Mouse (Mus musculus) inflammation-experienced regulatory T-cells, adult 6 months (primary cell): Measurements from ENCODE around the gene Epor. TPM values are rescaled to one million over a fixed set of nuclear protein-coding genes. Genes with fewer than 3 reads are reported as not detected.

Experiments
- ATAC-seq: one replicate; pipeline ENCODE4 v1.8.0; 2017
- polyA plus RNA-seq, 3 experiments: library from polyadenylated mRNA; unstranded; fragments of 100-300 nt; shearing (Covaris generic); gene quantifications; one replicate each; pipeline ENCODE4 v1.2.1; 2017

Gene Epor
- polyA plus RNA-seq: under 1 TPM in 2 of 3 experiments, not detected in 1; 0.31 to 0.38 TPM

DNA sequence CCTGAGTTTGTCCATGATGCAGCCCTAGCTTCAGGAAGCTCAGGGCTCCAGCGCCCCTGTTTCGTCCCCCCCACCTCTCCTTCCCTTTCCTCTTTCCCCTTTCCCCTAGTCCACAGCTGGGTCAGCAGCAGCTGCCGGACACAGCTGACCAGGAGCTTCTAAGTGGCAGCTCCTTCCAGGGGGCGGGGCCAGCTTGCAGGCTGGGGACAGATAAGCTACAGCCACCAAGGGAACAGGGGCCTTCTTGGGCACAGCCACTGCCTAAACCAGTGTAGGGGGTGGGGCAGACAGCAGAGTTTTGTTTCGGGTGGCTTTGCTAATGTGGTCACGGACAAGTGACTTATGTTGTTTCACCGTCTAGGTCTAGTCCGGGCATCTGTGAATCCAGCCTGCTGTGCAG is at the start of gene Epor:
Epor (minus strand) TSS at position 90 of the 400 bp plus-strand sequence.
- no peak for ATAC-seq

DNA sequence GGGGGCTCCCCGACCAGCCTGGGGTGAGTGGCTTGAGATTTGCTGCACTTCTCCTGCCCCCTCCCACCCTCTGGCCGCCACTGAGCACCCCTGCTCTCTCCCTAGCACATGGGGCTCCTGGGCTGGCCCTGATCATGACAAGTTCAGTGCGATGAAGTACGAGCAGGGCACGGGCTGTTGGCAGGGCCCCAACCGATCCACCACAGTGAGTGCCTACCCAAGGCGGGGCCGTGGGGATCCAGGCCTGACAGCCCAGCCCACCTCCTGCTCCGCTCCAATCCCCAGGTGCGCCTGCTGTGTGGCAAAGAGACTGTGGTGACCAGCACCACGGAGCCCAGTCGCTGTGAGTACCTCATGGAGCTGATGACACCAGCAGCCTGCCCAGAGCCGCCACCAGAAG is 49.4 kb upstream of the Epor start:
- no peak for ATAC-seq

DNA sequence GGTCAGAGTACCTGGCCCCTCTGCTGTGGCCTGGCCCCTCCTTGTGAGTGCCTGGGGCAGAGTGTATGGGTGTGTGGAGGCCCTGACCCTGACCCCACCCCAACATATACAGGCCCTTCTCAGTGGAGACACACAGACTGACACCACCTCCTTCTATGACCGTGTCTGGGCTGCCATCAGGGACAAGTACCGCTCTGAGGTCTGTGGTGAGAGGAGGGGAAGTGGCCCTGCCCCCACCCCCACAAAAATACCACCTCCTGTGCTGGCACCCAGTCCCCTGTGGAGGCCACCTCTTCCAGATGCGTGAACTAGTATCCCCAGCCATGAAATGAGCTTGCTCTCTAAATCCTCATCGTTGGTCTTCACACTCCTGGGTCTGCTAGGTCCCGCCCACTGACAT is 47.7 kb upstream of the Epor start:
- no peak for ATAC-seq

DNA sequence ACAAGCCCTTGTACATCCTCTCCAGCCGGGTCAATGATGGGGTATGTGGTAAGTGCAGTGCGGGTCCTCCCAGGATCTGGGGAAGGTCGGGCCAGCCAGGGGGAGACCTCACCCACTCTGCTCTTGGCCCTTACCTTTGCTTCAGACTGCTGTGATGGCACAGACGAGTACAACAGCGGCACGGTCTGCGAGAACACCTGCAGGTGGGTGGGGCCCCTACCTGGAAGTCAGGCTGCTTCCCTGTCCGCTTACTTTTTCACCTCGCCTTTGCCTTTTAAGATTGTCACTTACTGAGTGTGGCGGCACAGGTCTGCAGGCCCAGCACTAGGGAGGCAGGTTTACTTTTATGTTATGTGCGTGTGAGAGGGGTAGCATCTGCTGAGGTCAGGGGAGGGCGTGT is 41.2 kb upstream of the Epor start:
- ATAC-seq: no peak

DNA sequence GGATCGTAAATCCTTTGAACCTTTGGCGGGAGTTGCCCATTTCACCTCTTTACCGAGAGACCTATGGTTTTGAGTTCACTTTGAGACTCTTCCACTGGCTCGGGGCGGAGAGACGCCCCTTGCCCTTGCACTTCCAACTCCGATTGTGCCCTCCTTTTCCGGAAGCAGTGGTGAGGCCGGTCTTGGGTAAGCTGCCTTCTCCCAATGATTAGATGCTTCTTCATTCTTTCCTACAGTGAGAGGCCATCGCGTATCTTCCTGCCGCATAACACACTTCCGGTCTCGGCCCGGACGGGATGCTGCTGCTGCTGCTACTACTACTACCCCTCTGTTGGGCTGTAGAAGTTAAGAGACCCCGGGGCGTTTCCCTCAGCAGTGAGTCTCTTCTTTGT is 39.9 kb upstream of the Epor start:
- peak; percentile 8 for ATAC-seq

DNA sequence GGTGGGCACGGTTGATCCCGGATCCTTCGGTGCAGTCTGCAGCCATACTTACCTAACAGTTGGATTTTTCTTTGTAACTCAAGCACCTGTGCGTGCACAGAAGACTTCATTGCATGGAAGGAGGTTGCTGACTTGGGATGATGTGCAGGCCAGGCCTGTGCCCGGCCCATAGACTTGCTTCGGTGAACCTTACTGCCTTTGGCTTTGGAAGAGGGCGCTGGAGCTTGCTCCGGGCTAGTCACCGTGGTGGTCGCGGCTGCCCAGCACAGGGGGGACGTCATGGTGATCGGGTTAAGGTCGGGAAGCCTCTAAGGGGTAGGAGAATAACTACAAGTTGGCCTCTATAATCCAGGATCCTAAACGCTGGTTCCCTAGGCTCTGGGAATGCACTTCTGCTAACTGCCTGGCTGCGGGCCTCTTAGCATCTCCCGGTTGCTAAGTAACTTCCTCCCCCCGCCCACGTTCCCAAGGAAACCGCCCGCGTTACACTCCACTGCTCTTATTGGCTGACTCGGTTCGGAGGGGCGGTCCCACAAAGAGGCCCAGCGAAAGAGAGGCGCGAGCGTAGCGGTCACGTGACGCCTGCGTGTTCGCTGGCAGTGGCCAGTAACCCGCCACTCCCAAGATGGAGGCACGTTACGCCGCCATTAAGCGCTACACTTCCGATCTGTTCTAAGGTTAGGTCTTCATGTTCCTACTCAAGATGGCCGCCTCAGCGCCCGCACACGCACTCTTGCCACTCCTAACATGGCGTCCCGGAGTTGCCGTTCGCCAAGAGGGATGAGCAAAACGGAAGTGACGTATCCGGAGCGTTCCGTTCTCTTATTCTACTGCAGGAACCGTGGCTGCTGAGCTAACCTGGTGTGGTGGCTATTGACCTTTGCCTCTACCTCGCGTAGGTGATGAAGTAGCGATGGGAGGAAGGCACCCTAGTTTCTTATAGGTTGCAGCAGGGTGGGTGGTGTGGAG is 39.2 kb upstream of the Epor start, which contains the start of the genes Ccdc151 and Prkcsh:
Ccdc151 (minus strand) TSS at position 441 of the 969 bp plus-strand sequence.
Prkcsh (plus strand) TSS at position 613 of the 969 bp plus-strand sequence.
- ATAC-seq: peak; percentile 95

DNA sequence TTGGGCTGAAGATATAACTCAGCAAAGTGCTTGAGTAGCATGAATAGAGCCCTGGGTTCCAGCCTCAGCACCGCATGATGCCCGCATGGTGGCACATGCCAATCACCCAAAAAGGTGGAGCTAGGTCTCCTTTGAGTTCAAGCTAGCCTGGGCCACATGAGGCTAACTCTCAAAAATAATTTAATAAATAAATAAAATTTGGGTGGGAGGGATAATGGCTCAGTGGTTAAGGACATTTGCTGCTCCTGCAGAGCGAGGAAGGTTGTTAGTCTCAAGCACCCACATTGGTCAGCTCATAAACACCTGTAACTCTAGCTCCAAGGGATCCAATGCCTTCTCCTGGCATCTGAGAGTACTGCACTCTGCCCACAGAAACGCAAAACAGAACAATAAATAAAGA is 38.3 kb upstream of the Epor start:
- no peak for ATAC-seq

DNA sequence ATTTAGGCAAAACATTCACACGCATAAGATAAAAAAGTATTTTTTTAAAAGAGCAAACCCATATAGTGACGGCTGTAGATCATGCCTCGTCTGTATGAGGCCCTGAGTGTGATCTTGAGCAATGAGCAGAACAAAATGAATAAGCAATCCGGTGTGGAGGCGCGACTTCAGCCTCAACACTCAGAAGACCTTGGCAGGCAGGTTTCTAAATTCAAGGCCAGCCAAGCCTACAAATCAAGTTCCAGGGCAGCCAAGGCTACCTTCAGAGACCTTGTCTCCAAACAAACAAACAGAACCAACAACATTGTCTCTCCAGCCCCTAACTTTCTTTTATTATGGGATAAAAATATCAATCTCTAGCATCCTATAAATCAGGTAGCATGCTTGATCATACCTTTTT is 37.0 kb upstream of the Epor start:
- ATAC-seq: no peak

DNA sequence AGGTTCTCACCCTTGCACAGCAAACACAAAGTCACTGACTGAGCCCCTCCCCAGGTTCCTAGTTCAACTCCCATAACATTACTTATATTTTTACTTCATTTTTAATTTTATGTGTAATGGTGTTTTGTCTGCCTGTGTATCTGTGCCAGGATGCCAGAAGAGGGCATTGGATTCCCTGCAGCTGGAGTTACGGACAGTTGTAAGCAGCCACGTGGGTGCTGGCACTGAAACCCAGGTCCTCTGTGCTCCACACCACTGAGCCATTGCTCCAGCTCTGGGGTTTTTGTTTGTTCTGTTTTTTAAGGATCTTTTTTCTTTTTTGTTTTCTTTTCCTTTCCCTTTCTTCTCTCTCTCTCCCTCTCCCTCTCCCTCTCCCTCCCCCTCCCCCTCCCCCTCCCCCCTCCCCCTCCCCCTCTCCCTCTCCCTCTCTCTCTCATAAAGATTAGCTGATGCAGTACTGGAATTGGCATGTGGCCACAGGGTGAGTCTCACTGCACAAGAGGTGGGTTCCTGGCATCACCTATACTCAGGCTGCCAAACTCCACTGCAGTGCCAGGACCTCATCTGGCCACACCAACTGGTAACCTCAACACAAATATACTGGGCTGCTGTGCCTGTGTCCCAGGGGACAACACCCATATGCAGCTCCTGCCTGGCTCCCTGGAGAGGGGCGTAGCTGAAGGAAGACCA is 33.0 kb upstream of the Epor start:
- ATAC-seq: no peak

DNA sequence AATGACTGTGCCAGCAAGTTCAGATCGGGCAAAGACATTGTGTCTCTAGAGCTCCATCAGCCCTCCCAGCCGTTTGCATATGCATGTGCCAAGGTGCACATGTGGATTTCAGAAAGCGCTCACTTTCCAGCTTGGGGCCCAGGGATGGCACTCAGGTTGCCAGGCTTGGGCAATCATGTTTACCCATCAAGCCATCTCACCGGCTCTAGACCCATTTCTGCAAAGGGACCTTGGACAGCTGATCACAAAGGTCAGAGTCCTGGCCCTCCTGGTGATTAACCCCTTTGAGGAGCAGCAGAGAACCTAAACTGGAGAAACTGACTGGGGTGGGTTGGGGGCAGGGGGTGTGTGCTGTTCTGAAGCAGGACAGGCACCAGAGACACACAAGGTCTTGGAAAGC is 28.9 kb upstream of the Epor start:
- ATAC-seq: no peak

DNA sequence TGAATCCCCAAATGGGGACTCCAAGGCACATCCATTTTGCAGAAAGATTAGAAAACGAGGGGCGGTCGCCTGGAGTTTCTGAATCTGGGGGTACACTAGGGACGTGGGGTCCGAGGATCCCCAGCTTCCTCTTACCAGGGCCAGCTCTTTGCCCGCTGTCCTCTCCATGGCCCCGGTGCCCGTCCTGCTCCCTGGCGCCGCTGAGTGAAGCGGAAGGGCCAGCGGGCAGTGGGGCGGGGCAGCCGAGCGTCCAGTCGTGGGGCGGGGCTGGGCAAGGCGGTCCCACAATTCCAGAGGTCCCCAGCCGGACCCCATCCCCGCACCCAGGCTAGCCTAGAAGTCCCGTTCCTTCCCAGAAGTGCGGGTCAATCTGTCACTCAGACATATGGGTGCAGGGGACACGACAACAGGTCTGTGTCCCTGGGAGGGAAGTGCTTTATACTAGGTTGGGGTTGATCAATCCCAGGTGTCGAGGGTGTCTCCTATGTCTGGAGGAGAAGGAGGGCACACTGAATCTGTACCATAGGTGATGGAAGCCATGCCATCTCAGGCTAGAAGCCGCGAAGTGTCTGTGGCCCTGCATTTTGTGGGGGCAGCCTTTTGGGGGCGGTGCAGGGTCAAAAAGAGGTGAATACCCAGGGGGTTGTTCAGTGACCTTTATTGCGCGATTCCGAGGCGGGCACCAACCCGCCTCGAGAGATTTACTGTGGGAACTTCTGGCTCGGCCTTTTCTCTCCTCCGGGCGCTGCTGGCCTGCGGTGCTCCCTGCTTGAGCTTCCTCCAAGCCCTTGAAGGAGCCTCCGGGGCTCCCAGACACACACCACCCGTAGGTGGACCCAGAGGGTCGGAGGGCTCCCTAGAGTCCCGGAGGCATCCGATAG is 26.2 kb upstream of the Epor start, which contains the start of gene Rgl3:
Rgl3 (minus strand) TSS at position 217 of the 881 bp plus-strand sequence.
- no peak for ATAC-seq

DNA sequence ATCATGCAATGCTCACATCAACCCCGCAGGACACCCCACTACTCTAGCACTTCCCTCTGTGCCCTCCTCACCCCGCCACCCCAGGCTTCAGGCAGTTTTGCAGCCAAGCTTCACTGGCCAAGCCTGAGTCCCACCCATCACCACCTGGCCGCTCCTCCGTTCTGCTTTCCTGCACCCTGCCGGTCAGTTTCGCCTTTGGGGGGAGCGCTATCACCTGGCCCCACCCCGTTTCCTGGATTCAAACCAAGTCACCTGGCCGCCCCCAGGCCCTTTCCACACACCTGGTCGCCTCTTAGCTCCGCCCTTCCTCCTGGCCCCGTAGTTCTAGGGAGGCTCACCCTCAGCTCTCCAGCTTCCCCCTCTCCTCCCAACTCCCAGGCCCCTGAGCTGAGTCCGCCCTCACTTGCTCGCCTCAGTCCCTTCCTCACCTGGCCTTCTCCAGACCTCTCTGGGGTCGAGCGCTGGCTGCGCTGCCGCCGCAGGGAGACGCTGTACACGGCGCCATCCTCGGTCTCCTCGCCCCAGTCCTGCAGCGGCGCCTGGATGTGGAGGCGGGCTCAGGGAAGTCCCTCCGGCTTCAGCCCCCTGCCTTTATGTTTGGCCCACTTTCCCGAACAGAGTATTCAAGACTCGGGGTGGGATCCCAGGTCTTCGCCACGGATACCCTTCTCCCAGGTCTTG is 25.3 kb upstream of the Epor start:
- no peak for ATAC-seq

DNA sequence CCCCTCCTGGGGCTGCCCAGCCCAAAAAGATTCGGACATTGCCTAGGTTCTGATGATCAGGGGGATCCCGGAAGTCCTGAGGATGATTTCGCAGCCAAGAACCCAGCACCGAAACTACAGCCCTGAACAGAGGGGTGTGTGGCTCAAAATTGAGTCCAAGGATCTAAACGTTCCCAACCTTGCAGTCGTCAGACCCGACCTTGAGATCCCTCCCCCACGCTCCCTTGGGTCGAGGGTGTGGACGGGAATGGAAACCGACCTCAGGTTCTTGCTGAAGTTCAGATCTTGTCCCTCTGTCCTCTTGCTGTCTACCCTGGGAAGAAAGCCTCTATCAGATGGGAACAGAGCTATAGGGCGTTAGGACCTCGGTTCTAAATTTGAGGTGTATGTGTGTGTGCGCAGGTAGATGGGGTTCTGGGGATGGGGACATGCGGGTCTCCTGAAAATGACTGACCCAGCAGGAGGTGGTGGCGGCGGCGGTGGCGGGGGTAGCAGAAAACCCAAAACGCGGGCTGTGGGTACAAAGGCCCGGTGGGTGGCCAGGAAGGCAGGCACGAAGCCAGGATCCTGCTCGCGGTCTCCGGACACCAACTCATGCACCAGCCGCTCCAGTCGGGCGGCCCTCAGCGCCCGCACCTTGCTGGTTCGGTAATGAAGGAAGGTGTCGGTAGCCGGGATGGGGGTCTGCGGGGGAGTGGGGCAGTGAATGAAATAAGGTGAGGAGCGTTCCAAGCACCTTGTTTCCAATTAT is 24.5 kb upstream of the Epor start:
- ATAC-seq: no peak

DNA sequence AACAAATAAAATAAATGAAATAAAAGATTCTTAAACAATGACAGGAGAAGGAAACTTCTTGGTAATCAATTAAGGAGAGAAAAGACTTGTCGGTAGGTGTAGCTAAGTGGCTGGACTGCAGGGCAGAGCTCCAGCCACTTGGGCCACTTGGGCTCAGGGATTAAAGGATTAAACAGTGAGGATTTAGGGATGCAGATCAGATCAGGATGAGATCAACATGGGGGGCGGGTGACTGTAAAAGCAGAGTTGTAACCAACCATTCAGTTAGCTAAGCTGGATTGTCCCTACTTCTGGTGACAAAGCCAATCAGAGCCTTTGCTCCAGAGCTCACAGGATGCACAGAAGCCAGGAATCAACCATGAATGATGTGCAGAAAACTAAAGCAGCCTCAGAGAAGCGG is 20.6 kb upstream of the Epor start:
- no peak for ATAC-seq

DNA sequence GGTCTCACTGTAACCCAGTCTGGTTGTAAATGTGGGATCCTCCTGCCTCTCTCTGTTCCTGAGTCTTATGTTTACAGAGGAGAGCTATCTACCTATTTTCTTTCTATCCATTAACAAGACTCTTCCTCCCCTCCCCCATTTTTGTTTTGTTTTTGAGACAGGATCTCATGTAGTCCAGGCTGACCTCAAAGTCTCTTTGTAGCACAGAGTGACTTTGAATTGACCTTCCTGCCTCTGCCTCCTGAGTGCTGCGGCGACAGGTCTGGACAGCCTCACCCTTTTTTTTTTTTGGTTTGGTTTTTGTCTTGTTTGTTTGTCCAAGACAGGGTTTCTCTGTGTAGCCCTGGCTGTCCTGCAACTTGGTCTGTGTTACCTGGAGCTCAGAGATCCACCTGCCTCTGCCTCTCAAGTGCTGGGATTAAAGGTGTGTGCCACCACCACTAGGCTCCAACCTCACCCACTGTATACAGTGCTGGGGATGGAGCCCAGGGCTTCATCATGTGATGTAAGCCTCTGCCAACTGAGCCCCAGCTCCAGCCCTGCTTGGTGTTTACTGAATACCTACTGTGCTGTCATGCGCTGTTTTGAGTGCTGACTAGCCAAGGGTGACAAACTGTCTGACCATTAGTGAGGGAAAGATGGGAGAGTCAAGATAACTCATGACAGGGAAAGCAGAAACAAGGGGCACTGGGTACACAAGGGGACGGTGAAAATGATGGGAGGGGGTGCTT is 15.3 kb upstream of the Epor start:
- ATAC-seq: no peak

DNA sequence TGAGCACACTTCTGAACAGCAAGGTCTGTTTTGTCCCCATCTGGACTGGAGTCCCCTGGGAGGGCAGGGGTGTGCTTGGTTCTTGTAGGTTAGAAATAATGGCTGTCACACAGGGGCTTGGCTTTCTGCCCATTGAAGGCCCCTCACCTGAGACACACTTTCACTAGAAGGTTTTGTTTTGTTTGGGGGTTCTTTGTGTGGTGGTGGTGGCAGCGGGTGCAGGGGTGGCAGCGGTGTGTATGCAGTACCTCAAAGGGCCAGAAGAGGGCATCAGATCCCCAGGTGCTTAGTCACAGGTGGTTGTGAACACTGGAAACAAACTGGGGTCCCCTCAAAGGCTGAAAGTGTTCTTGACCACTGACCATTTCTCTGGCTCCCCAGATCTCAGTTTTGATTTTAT is 14.7 kb upstream of the Epor start:
- no peak for ATAC-seq

DNA sequence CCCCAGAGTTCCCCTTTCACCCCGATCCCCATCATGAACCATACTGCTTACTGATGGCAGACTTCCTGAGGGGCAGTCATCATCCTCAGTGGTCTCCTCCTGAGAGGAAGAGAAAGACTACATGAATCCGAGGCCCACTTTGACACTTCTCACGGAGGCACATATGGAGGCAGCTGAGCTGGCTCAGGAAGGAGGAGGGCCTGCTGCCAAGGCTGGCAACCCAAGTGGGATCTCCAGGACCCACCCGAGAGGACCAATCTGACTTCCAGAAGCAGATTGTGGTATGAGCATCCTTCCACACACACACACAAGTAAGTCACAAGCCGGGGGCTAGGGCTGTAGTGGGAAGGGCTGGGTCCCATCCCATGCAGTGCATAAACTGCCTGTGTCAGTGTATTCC is 14.0 kb upstream of the Epor start:
- ATAC-seq: no peak

DNA sequence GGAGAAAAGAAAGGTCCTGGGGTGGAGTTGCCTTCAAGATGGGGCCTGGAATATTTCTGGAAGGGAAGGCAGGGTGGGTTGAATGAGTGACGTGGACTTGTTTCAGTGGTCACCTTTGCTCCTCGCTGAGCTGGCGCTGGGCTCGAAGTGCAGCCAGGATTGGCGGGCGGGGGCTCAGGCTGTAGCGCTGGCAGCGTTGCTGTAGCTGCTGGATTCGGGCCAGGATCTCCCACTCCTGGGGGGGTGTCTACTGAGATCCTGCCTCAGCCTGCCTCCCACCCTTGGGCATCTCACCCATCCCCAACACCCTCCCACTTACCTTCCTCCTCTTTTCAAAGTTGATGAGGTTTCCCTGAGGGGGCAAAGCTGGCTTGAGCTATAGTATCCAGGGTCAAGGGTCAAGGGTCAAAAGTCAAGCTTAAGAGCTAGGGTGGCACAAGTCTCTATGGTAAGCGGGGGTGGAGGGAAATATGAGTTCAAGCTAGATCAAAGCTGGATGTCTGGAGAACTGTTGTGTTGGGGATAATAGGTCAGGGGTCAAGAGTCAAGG is 13.4 kb upstream of the Epor start:
- ATAC-seq: no peak

DNA sequence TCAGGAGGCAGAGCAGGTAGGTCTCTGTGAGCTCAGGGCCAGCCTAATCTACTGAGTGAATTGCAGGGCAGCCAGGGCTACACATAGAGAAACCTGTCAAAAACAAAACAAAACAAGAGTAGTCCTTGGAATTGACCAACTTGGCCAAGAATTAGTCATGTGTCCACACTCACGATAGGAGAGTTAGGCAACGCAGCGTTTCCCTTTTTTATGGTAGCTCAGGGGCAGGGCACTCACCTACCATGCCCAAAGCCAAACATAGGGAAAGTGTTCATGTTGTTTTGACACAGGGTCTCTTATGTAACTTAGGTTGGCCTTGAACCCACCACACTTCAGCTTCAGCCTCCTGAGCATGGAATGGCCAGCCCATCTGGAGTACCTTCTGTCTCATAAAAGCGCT is 6.0 kb upstream of the Epor start:
- no peak for ATAC-seq

DNA sequence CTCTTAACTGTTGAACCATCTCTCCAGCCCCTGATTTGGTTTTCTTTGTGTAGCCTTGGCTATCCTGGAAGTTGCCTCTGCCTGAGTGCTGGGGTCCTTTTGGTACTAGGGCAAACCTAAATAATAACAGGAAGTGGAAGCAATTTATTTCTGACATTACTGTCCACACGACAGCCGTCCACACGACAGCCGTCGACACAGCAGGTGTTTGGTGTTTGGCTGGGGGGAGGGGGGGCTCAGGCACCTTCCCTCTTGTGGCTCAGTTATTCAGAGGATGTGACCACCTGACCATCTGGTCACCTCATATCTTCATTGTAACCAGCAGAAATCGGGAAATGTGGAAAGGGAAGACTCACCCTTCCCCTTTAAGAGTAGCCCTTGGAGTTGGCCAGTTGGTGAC is 5.6 kb upstream of the Epor start:
- ATAC-seq: no peak
